Mouse (Mus musculus) thymus, adult 2 months (tissue): ENCODE results near the gene Aebp2. TPM values are rescaled to one million over a fixed set of nuclear protein-coding genes. Genes with fewer than 3 reads are reported as not detected.

ENCODE experiments used
- DNase-seq: peaks from one replicate; pipeline ENCODE4 v3.0.0; 2021
- H3K27ac ChIP-seq: fragments of 200-500 bp; 2 replicates; pipeline ENCODE4 v1.5.1; 2012; ENCODE audit warnings: low read length, control low read depth; ENCODE audit not compliant: control insufficient read depth, insufficient read depth
- H3K27me3 ChIP-seq: fragments of 200-500 bp; 2 replicates; pipeline ENCODE4 v1.6.1; 2012; ENCODE audit warnings: mild to moderate bottlenecking, low read length, moderate library complexity, mixed read lengths; ENCODE audit not compliant: control insufficient read depth, insufficient read depth
- H3K36me3 ChIP-seq: fragments of 200-500 bp; 2 replicates; pipeline ENCODE4 v1.6.1; 2012; ENCODE audit warnings: mild to moderate bottlenecking, low read length, moderate library complexity; ENCODE audit not compliant: control insufficient read depth, insufficient read depth
- H3K4me1 ChIP-seq: fragments of 200-500 bp; replicated peaks from 2 replicates; pipeline ENCODE4 v1.6.1; 2012; ENCODE audit warnings: low read length; ENCODE audit not compliant: control insufficient read depth, insufficient read depth
- H3K4me3 ChIP-seq: fragments of 200-500 bp; 2 replicates; pipeline ENCODE4 v1.5.1; 2012; ENCODE audit warnings: mild to moderate bottlenecking, low read length, control low read depth, moderate library complexity; ENCODE audit not compliant: control insufficient read depth, insufficient read depth
- CTCF ChIP-seq: fragments of 200-500 bp; IDR thresholded peaks from 2 replicates; pipeline ENCODE4 v1.5.1; 2012; ENCODE audit warnings: mild to moderate bottlenecking, control low read depth, low read length, moderate library complexity, borderline replicate concordance; ENCODE audit not compliant: control insufficient read depth, poor library complexity, insufficient read depth; ENCODE audit errors: extremely low read depth
- POLR2A ChIP-seq: fragments of 200-500 bp; IDR thresholded peaks from 2 replicates; pipeline ENCODE4 v1.6.1; 2012; ENCODE audit warnings: mild to moderate bottlenecking, low read length, control low read depth, moderate library complexity; ENCODE audit not compliant: control insufficient read depth, poor library complexity, insufficient read depth; ENCODE audit errors: extremely low read depth
- WGBS: fragments of 180-500 bp; shearing (Covaris S2); methylation state at CpG from one replicate; pipeline ENCODE4 v1.1.7; 2018; 5-methylcytosine and 5-hydroxymethylcytosine counted together
- polyA plus RNA-seq: library from polyadenylated mRNA; depleted of rRNA; stranded (reverse); fragments of >200 nt; gene quantifications from 2 replicates; pipeline ENCODE4 v1.2.3, GENCODE M21; 2012

The Aebp2 gene
- polyA plus RNA-seq, 1 experiment, result 56.9 TPM

DNA sequence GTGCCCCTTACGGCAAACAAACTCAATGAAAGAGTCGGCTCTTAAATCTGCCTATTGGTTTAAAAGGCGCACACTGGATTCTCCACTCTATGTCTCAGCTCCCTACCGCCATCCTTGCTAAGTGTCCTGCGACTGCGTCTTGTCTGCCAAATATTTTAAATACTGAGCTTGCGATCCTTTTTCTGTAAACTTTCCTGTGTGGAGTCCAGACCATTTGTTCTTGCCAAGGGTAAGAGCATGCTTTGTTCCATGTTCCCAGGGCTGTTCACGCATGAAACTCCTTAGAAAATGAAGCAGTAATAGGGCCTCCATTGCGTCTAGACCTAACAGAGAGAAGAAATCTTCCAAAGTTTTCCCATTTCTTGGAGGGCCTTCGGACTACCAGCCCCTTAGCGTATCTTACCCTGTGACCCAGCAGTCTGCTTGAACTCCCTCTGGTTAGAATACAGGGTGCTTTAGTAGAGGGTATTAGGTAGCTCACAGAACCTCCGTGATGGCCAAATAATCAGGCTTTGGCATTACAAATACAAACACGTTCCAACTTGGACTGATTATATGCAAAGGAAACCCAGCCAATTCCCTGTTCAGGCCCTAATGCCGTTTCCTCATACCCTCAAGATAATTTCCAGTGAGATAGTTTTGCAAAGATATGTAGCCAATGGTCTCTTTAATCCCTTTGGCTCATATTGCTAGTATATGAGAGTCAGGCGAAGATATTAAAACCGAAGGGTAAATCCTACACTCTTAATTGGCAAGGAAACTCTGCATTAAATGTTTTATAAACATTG, 67.3 kb downstream of the Aebp2 start:
- Histone ChIP-seq H3K27ac (no peak overlapping the region), H3K4me1 (no peaks in the 10 kb centered on the region), H3K27me3 (no peaks in the 10 kb centered on the region), H3K36me3 (no peaks in the 10 kb centered on the region), H3K4me3 (no peak overlapping the region)
- no peak for DNase-seq
- TF ChIP-seq CTCF (no peak), POLR2A (no peak)
- WGBS, result 93% methylated on average over 16 of the region's 16 CpGs

DNA sequence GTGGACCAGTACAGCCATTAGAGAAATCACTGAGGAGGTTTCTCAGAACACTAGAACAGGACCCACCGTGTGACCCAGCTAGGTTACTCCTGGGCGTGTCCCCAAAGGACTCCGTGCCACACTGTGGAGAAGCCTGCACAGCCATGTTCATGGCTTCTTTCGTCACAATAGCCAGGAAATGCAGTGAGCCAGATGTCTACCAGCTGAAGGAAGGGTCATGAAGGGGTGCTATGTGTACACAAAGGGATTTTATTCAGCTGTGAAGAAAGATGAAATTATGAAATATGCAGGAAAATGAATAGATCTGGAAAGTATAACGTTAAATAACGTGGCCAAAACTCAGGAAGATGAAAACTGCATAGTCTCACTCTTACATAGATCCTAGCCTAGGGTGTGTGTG, 69.7 kb downstream of the Aebp2 start:
- H3K27me3 ChIP-seq, result no peaks in the 10 kb centered on the region
- no peak overlapping the region for H3K4me3 ChIP-seq
- no peaks in the 10 kb centered on the region for H3K4me1 ChIP-seq
- no peak for DNase-seq
- no peak for TF ChIP-seq CTCF
- TF ChIP-seq POLR2A, result no peak
- no peaks in the 10 kb centered on the region for H3K36me3 ChIP-seq
- 96% methylated on average over 6 of the region's 6 CpGs for WGBS
- no peak overlapping the region for H3K27ac ChIP-seq

DNA sequence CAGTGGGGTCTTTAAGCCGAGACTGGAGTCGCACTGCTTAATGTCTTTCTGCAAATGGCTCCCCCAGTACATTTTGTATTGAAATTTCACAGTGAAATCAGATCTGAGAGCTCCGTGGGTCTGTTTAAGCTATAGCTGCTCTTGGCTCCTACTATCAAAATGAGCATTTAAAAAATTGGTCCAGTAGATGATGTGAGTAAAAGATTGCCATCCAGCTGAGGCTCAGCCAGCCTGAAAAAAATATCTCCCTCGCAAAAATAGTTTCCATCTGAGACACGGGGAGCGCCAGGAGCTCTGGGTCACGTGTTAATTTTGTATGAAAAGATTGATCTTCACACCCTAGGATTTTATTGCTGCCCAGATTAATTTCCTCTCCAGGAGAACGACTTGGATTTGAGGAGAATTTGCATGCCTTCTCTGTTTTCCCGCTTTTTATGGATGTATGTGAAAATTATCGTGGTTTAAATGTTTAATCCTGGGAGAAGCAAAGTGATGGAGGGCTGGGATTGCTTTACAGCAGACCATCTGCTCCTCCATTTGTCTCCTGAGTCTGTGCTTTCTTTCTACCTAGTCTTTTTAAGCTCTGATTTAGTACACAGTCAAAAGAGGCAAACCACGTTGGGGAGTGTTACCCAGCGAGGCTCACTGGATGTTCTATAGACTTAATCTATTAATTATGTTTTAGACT, 73.9 kb downstream of the Aebp2 start:
- H3K4me3 ChIP-seq, result no peak overlapping the region
- H3K36me3 ChIP-seq, result no peaks in the 10 kb centered on the region
- TF ChIP-seq POLR2A (no peak), CTCF (no peak)
- no peaks in the 10 kb centered on the region for H3K27me3 ChIP-seq
- 92% methylated on average over 12 of the region's 12 CpGs for WGBS
- no peak overlapping the region for H3K27ac ChIP-seq
- no peak for DNase-seq
- 0 out of 2 replicates have a peak, but pooled peaks cover under 1% of the 10 kb centered on the region for H3K4me1 ChIP-seq

- H3K27ac ChIP-seq, result no peak overlapping the region
- H3K4me1 ChIP-seq, result 0 out of 2 replicates have a peak, but pooled peaks cover 5% of the 10 kb centered on the region
- no peak for TF ChIP-seq CTCF
- TF ChIP-seq POLR2A, result no peak
- no peaks in the 10 kb centered on the region for H3K36me3 ChIP-seq
- no peak for DNase-seq
- H3K4me3 ChIP-seq, result no peak overlapping the region
- 96% methylated on average over 11 of the region's 11 CpGs for WGBS
- no peaks in the 10 kb centered on the region for H3K27me3 ChIP-seq
Measured at GRCm38 (mm10) chr6:140697994-140698393, 75.5 kb downstream of the Aebp2 start.

GRCm38 (mm10) chr6:140698596-140698995, 76.1 kb downstream of the Aebp2 start:
- no peak for TF ChIP-seq POLR2A
- TF ChIP-seq CTCF, result no peak
- H3K36me3 ChIP-seq, result no peaks in the 10 kb centered on the region
- 94% methylated on average over 1 of the region's 1 CpGs for WGBS
- H3K4me3 ChIP-seq, result no peak overlapping the region
- DNase-seq, result no peak
- no peaks in the 10 kb centered on the region for H3K27me3 ChIP-seq
- 0 out of 2 replicates have a peak, but pooled peaks cover 5% of the 10 kb centered on the region for H3K4me1 ChIP-seq
- no peak overlapping the region for H3K27ac ChIP-seq

GRCm38 (mm10) chr6:140701259-140701658, 78.8 kb downstream of the Aebp2 start:
- H3K27ac ChIP-seq, result no peak overlapping the region
- H3K4me1 ChIP-seq, result 0 out of 2 replicates have a peak, but pooled peaks cover 5% of the 10 kb centered on the region
- no peaks in the 10 kb centered on the region for H3K36me3 ChIP-seq
- WGBS, result 76% methylated on average over 6 of the region's 6 CpGs
- TF ChIP-seq POLR2A, result no peak
- TF ChIP-seq CTCF, result no peak
- H3K4me3 ChIP-seq, result no peak overlapping the region
- no peak for DNase-seq
- H3K27me3 ChIP-seq, result no peaks in the 10 kb centered on the region

- H3K4me3 ChIP-seq, result no peak overlapping the region
- H3K4me1 ChIP-seq, result peaks cover 30% of the 10 kb centered on the region
- no peak for DNase-seq
- no peaks in the 10 kb centered on the region for H3K36me3 ChIP-seq
- no peak overlapping the region for H3K27ac ChIP-seq
- 96% methylated on average over 10 of the region's 10 CpGs for WGBS
- no peak for TF ChIP-seq CTCF
- TF ChIP-seq POLR2A, result no peak
- no peaks in the 10 kb centered on the region for H3K27me3 ChIP-seq
Measured at GRCm38 (mm10) chr6:140705132-140705531, 82.7 kb downstream of the Aebp2 start.
